Mouse (Mus musculus): ENCODE results near the gene Col6a6. TPM values are rescaled to one million over a fixed set of nuclear protein-coding genes. Genes with fewer than 3 reads are reported as not detected.
A peak's percentile ranks its signal among the peaks of the same experiment; 100 is the strongest.

The Col6a6 gene
- polyA plus RNA-seq, 1 experiment from 2014 or later = 0.83 TPM

DNA sequence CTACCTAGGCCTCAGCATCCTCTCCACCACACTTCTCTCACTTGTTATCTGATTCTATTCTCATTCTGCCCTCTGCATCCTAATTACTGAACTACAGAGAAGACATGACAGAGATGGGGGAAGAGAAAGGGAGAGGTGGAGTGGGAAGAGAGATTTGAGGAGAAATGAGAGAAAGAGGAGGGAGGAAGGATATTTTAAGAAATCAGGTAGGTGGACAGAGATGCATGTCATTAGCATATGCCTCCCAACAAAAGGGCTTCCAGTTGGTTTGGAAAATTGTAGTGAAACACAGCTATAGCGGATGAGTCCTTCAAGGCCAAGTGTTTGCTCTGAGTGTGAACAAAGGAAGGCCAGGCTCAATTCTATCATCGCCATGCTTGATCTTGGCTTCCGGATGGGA is 115.9 kb downstream of the Col6a6 start:
- no peak overlapping the region for H3K4me3 ChIP-seq (ENCODE audit: low read length)
- no peaks in the 10 kb centered on the region for H3K27me3 ChIP-seq (ENCODE audit: control insufficient read depth, insufficient read depth, low read length)
- H3K9me3 ChIP-seq (ENCODE audit: control insufficient read depth, low read length) = no peaks in the 10 kb centered on the region
- H3K36me3 ChIP-seq (ENCODE audit: control insufficient read depth, insufficient read depth, low read length) = no peaks in the 10 kb centered on the region
- WGBS = 98% methylated on average over 3 of the region's 3 CpGs
- H3K4me2 ChIP-seq (replicated peaks; ENCODE audit: low read depth, low read length) = no peak overlapping the region
- no peak overlapping the region for H3K27ac ChIP-seq (ENCODE audit: low read depth, low read length)
- no peak for ATAC-seq (ENCODE audit: low FRiP score, low TSS enrichment)
- H3K4me1 ChIP-seq (ENCODE audit: control insufficient read depth, insufficient read depth, low read length) = no peaks in the 10 kb centered on the region
- no peak overlapping the region for H3K9ac ChIP-seq (ENCODE audit: low read depth, low read length)

DNA sequence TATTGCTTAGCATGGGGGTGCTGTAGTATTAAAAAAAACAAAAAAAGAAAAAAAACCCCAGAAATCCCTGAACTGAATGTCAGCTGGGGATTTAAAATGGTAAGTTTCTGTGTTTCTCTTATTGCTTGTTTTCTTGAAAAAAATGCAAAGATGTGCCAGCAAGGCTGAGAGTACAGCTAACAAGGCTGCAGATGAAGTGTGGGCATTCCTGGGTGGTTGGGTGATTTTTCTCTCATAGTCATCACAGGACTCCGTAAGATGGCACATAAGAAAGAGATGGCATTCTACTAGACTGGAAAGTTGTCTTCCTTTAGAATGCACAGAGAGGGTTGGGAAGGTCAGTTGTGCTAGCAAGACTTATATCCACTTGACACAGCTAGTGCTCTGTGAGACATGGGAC is 122.9 kb downstream of the Col6a6 start:
- no peak overlapping the region for H3K4me3 ChIP-seq (ENCODE audit: low read length)
- no peaks in the 10 kb centered on the region for H3K9me3 ChIP-seq (ENCODE audit: control insufficient read depth, low read length)
- H3K9ac ChIP-seq (ENCODE audit: low read depth, low read length) = no peak overlapping the region
- no peaks in the 10 kb centered on the region for H3K27me3 ChIP-seq (ENCODE audit: control insufficient read depth, insufficient read depth, low read length)
- H3K27ac ChIP-seq (ENCODE audit: low read depth, low read length) = no peak overlapping the region
- H3K4me2 ChIP-seq (replicated peaks; ENCODE audit: low read depth, low read length) = no peak overlapping the region
- H3K36me3 ChIP-seq (ENCODE audit: control insufficient read depth, insufficient read depth, low read length) = no peaks in the 10 kb centered on the region
- WGBS = 100% methylated on average over 1 of the region's 1 CpGs
- no peaks in the 10 kb centered on the region for H3K4me1 ChIP-seq (ENCODE audit: control insufficient read depth, insufficient read depth, low read length)
- ATAC-seq (ENCODE audit: low FRiP score, low TSS enrichment) = no peak

DNA sequence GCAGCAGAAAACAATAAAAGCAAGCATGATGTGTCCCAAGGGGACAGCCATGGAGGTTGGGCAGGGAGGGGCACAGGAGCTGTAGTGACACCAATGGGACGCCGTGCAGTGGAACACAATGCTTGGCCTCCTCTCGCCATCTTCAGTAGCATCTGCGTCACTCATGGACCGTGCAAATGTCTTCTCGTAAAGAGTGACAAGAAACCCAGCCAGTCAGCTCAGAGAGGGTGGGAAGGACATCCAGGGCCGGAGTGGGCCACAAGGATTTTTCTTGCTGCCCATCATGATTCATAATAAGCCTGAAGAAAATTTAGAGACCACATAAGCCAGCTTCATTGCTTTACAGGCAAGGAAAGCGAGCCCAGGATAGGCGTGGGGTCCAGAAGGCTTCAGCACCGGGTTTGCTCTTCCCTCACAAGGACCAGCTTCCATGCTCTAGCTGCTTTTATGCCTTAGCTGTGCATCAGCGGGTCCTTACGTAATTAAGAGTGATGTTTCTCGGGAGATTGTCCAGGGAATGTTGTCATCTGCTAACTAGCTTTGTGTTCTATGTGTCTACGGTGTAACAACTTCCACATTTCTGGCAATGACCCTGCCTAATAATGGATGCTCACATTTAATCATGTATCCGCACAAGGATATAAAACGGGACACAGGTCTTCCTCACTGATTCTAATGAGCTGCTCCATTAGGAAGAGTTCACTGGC is 123.6 kb downstream of the Col6a6 start:
- Histone ChIP-seq H3K27me3 (ENCODE audit: control insufficient read depth, insufficient read depth, low read length) (no peaks in the 10 kb centered on the region), H3K27ac (ENCODE audit: low read depth, low read length) (no peak overlapping the region), H3K4me1 (ENCODE audit: control insufficient read depth, insufficient read depth, low read length) (no peaks in the 10 kb centered on the region), H3K36me3 (ENCODE audit: control insufficient read depth, insufficient read depth, low read length) (no peaks in the 10 kb centered on the region), H3K9ac (ENCODE audit: low read depth, low read length) (no peak overlapping the region), H3K4me3 (ENCODE audit: low read length) (no peak overlapping the region), H3K9me3 (ENCODE audit: control insufficient read depth, low read length) (no peaks in the 10 kb centered on the region), H3K4me2 (replicated peaks; ENCODE audit: low read depth, low read length) (no peak overlapping the region)
- ATAC-seq (ENCODE audit: low FRiP score, low TSS enrichment) = no peak
- 84% methylated on average over 16 of the region's 16 CpGs for WGBS

- Histone ChIP-seq H3K4me2 (replicated peaks; ENCODE audit: low read depth, low read length) (no peak overlapping the region), H3K27ac (ENCODE audit: low read depth, low read length) (no peak overlapping the region), H3K4me3 (ENCODE audit: low read length) (no peak overlapping the region), H3K36me3 (ENCODE audit: control insufficient read depth, insufficient read depth, low read length) (no peaks in the 10 kb centered on the region), H3K9ac (ENCODE audit: low read depth, low read length) (no peak overlapping the region), H3K9me3 (ENCODE audit: control insufficient read depth, low read length) (no peaks in the 10 kb centered on the region), H3K4me1 (ENCODE audit: control insufficient read depth, insufficient read depth, low read length) (0 out of 2 replicates have a peak, but pooled peaks cover 5% of the 10 kb centered on the region), H3K27me3 (ENCODE audit: control insufficient read depth, insufficient read depth, low read length) (no peaks in the 10 kb centered on the region)
- no peak for ATAC-seq (ENCODE audit: low FRiP score, low TSS enrichment)
- 65% methylated on average over 9 of the region's 9 CpGs for WGBS
These were observed 126.0 kb downstream of the Col6a6 start for GRCm38 (mm10) chr9:105701966-105702365.

DNA sequence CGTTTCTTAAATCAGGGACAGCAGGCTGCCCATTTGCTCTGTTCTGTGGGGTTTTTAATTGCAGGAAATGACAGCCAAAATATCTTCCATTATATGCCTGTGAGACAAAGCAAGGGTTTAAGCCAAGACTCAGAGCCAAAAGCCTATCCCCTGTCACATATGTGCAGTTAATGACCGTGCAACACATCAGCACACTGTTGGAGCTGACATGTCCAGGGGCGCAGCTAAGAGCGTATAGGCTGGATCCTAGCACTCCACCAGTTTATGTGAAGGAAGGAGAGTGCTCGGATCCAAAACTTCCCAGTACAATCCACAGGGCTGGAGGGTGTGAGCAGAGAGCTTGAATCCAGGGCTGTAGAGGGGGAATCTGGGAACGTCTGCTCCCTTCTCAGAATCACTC is 127.3 kb downstream of the Col6a6 start:
- Histone ChIP-seq H3K36me3 (ENCODE audit: control insufficient read depth, insufficient read depth, low read length) (no peaks in the 10 kb centered on the region), H3K4me1 (ENCODE audit: control insufficient read depth, insufficient read depth, low read length) (0 out of 2 replicates have a peak, but pooled peaks cover 5% of the 10 kb centered on the region), H3K27me3 (ENCODE audit: control insufficient read depth, insufficient read depth, low read length) (no peaks in the 10 kb centered on the region), H3K27ac (ENCODE audit: low read depth, low read length) (no peak overlapping the region), H3K9me3 (ENCODE audit: control insufficient read depth, low read length) (no peaks in the 10 kb centered on the region), H3K4me2 (replicated peaks; ENCODE audit: low read depth, low read length) (no peak overlapping the region), H3K9ac (ENCODE audit: low read depth, low read length) (no peak overlapping the region), H3K4me3 (ENCODE audit: low read length) (no peak overlapping the region)
- no peak for ATAC-seq (ENCODE audit: low FRiP score, low TSS enrichment)
- 71% methylated on average over 6 of the region's 6 CpGs for WGBS

DNA sequence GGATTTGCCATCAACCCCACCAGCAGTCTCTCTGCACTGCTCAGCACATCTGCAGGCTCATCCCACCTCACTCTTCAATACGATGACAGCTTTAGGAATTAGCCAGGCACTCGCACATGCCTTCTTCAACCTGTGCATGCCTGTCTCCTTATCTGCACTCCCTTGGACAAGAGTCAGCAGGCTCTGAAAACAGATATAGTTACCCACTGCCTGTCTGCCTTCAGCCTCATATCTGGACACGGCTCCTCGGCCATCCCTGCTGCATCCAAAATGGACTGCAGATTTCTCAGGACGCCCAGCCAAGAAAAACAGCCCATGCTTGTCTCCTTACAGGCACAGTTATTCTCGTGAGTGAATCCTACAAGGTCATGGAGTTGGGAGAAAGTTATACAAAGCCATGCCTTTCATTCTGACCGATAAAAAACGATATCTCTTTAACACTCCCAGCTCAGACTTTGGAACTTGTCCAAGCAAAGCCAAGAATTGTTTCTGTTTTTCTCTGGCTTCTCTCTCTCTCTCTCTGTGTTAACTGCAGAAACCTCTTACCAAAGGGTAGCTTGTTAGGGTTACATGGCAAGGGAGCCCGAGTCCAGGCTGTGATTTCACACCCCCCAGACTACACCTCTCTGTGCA is 130.1 kb downstream of the Col6a6 start:
- Histone ChIP-seq H3K9ac (ENCODE audit: low read depth, low read length) (no peak overlapping the region), H3K27me3 (ENCODE audit: control insufficient read depth, insufficient read depth, low read length) (no peaks in the 10 kb centered on the region), H3K4me2 (replicated peaks; ENCODE audit: low read depth, low read length) (no peak overlapping the region), H3K4me1 (ENCODE audit: control insufficient read depth, insufficient read depth, low read length) (0 out of 2 replicates have a peak, but pooled peaks cover 5% of the 10 kb centered on the region), H3K9me3 (ENCODE audit: control insufficient read depth, low read length) (no peaks in the 10 kb centered on the region), H3K4me3 (ENCODE audit: low read length) (no peak overlapping the region), H3K36me3 (ENCODE audit: control insufficient read depth, insufficient read depth, low read length) (no peaks in the 10 kb centered on the region), H3K27ac (ENCODE audit: low read depth, low read length) (peak overlapping the region; percentile 9; the same call in 1 of the 2 replicates)
- peak; percentile 61; the same call in 1 of the 2 replicates for ATAC-seq (ENCODE audit: low FRiP score, low TSS enrichment)
- WGBS = 49% methylated on average over 9 of the region's 9 CpGs

- Histone ChIP-seq H3K36me3 (ENCODE audit: control insufficient read depth, insufficient read depth, low read length) (no peaks in the 10 kb centered on the region), H3K9ac (ENCODE audit: low read depth, low read length) (no peak overlapping the region), H3K4me1 (ENCODE audit: control insufficient read depth, insufficient read depth, low read length) (0 out of 2 replicates have a peak, but pooled peaks cover 5% of the 10 kb centered on the region), H3K4me2 (replicated peaks; ENCODE audit: low read depth, low read length) (no peak overlapping the region), H3K4me3 (ENCODE audit: low read length) (no peak overlapping the region), H3K27me3 (ENCODE audit: control insufficient read depth, insufficient read depth, low read length) (no peaks in the 10 kb centered on the region), H3K9me3 (ENCODE audit: control insufficient read depth, low read length) (no peaks in the 10 kb centered on the region), H3K27ac (ENCODE audit: low read depth, low read length) (peak overlapping the region; percentile 9; the same call in 1 of the 2 replicates)
- ATAC-seq (ENCODE audit: low FRiP score, low TSS enrichment) = no peak
- WGBS = 80% methylated on average over 7 of the region's 7 CpGs
These were observed 131.0 kb downstream of the Col6a6 start for GRCm38 (mm10) chr9:105696818-105697564.

- Histone ChIP-seq H3K9ac (ENCODE audit: low read depth, low read length) (no peak overlapping the region), H3K9me3 (ENCODE audit: control insufficient read depth, low read length) (no peaks in the 10 kb centered on the region), H3K4me1 (ENCODE audit: control insufficient read depth, insufficient read depth, low read length) (0 out of 2 replicates have a peak, but pooled peaks cover 5% of the 10 kb centered on the region), H3K4me2 (replicated peaks; ENCODE audit: low read depth, low read length) (no peak overlapping the region), H3K27ac (ENCODE audit: low read depth, low read length) (no peak overlapping the region), H3K27me3 (ENCODE audit: control insufficient read depth, insufficient read depth, low read length) (no peaks in the 10 kb centered on the region), H3K4me3 (ENCODE audit: low read length) (no peak overlapping the region), H3K36me3 (ENCODE audit: control insufficient read depth, insufficient read depth, low read length) (peaks cover under 1% of the 10 kb centered on the region; the same call in 1 of the 2 replicates)
- ATAC-seq (ENCODE audit: low FRiP score, low TSS enrichment) = peak; percentile 68
- 3% methylated on average over 5 of the region's 5 CpGs for WGBS
These were observed 134.1 kb downstream of the Col6a6 start for GRCm38 (mm10) chr9:105693854-105694253.

Data from kidney, embryonic 14.5 days (tissue).